Mouse (Mus musculus) limb, embryonic 15.5 days (tissue): ENCODE measurements at regions not wholly inside any gene's neighbourhood (a gene's known extent, or its start where the extent isn't known, plus 50 kb on each side); places are given as distances from the start of the nearest gene placed in this dataset.

Source experiments
- ATAC-seq: fragments of 200-750 bp; cut with Nextera tagmentation; 2 replicates; pipeline ENCODE4 v1.8.0; 2017; ENCODE audit warnings: low read depth, moderate TSS enrichment; ENCODE audit not compliant: insufficient number of reproducible peaks, low FRiP score, low TSS enrichment
- H3K27ac ChIP-seq: fragments of 300-500 bp; sonication (generic); 2 replicates; pipeline ENCODE4 v1.5.1; 2015; ENCODE audit warnings: moderate library complexity, mild to moderate bottlenecking, inconsistent platforms
- H3K27me3 ChIP-seq: fragments of 300-500 bp; sonication (generic); 2 replicates; pipeline ENCODE4 v1.6.1; 2015; ENCODE audit warnings: inconsistent platforms
- H3K36me3 ChIP-seq: fragments of 300-500 bp; sonication (generic); 2 replicates; pipeline ENCODE4 v1.6.1; 2015; ENCODE audit warnings: inconsistent platforms
- H3K4me1 ChIP-seq: fragments of 300-500 bp; sonication (generic); 2 replicates; pipeline ENCODE4 v1.6.1; 2015; ENCODE audit warnings: inconsistent platforms
- H3K4me2 ChIP-seq: fragments of 300-500 bp; sonication (generic); 2 replicates; pipeline ENCODE4 v1.6.1; 2015; ENCODE audit warnings: mild to moderate bottlenecking, inconsistent platforms
- H3K4me3 ChIP-seq: fragments of 300-500 bp; sonication (generic); 2 replicates; pipeline ENCODE4 v1.5.1; 2015; ENCODE audit warnings: mild to moderate bottlenecking, inconsistent platforms
- H3K9ac ChIP-seq: fragments of 300-500 bp; sonication (generic); 2 replicates; pipeline ENCODE4 v1.6.1; 2015; ENCODE audit warnings: inconsistent platforms
- H3K9me3 ChIP-seq: fragments of 300-500 bp; sonication (generic); 2 replicates; pipeline ENCODE4 v1.6.1; 2016; ENCODE audit warnings: inconsistent platforms
- WGBS: fragments of 180-500 bp; shearing (Covaris S2); methylation state at CpG from one replicate; pipeline ENCODE4 v1.1.7; 2015; 5-methylcytosine and 5-hydroxymethylcytosine counted together

DNA sequence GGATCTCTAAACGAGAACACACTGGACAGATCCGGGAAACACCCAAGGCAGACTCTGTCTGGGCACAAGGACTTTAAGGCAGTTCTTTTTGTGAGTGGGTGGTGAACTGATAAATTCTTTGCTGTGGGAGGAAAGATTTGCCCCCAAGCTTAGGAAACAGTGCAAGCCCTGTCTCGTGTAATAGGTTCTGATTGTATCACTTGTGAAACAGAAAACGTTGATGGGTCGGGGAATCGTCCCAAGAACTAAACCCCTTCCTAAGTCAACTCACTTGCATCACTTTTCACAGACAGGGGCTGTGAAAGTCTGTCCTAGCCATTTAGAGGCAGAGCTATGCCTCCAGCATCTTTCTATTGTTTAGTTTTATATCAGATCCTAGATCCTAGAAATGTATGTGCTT, 282.6 kb upstream of the Dach1 start:
- 64% methylated on average over 6 of the region's 6 CpGs for WGBS
- no peak overlapping the region for H3K9ac ChIP-seq
- ATAC-seq, result no peak
- no peaks in the 10 kb centered on the region for H3K4me1 ChIP-seq
- H3K27ac ChIP-seq, result no peak overlapping the region
- H3K27me3 ChIP-seq, result no peaks in the 10 kb centered on the region
- no peaks in the 10 kb centered on the region for H3K9me3 ChIP-seq
- no peak overlapping the region for H3K4me2 ChIP-seq
- no peak overlapping the region for H3K4me3 ChIP-seq
- H3K36me3 ChIP-seq, result no peaks in the 10 kb centered on the region

DNA sequence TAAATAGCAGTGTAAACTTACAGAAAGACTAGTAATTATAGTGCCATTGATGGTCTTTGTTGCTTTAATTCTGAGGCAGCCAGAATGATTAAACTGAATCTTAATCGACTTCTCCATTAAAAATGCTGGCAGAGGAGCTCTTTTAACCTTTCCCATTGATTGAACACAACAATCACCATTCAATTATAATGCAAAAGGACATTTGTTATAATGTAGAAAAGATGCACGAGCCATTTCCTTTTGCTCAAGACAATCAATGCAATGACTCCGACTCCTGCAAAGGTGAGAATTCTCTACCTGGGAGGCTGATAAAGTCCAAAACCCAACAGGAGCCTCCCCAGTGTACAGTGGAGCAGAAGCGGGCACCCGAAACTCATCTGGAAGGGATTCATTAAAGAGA, 280.0 kb upstream of the Dach1 start:
- H3K9me3 ChIP-seq, result no peaks in the 10 kb centered on the region
- H3K27ac ChIP-seq, result no peak overlapping the region
- no peaks in the 10 kb centered on the region for H3K4me1 ChIP-seq
- WGBS, result 63% methylated on average over 5 of the region's 5 CpGs
- H3K9ac ChIP-seq, result no peak overlapping the region
- no peak overlapping the region for H3K4me2 ChIP-seq
- no peak overlapping the region for H3K4me3 ChIP-seq
- H3K27me3 ChIP-seq, result no peaks in the 10 kb centered on the region
- H3K36me3 ChIP-seq, result no peaks in the 10 kb centered on the region
- ATAC-seq, result no peak

DNA sequence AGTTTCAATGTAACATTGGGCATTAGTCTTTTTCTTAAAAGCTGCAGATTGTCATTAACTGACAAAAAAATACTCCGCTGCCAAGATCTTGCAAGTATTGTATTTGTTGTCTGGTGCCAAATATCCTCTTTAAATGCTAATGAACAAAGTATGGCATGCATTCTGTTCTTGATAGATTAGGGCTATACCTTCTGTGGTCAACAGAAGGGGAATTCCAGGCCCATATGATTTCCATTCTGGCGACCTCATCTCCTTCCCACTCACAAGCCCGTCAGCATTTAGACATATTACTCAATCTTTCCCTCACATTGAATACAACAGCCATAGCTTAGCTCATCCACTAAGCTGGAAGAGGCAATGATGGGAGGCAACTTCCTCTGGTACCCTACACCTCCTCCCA, 272.8 kb upstream of the Dach1 start:
- no peak for ATAC-seq
- Histone ChIP-seq H3K4me1 (no peaks in the 10 kb centered on the region), H3K36me3 (no peaks in the 10 kb centered on the region), H3K9ac (no peak overlapping the region), H3K4me3 (no peak overlapping the region), H3K27ac (no peak overlapping the region), H3K27me3 (no peaks in the 10 kb centered on the region), H3K9me3 (no peaks in the 10 kb centered on the region), H3K4me2 (no peak overlapping the region)
- WGBS, result 76% methylated on average over 3 of the region's 3 CpGs

DNA sequence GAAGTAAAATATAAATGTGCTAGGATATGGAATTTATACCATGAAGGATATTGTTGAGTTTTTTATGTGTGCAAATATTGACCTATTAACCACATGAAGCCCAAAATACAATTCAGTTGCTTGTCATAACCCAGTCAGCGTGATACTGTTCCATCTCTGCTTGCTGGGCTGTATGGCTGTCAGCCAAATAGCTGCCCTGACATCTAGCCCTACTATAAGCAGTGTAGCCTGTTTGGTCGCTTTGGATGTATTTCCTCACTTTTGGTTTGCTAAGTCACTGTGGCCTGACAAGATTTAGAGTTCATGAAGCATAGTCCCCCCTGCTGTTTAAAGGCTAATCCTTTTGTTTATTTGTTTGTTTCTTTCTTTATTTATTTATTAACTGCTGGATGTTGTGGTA, 272.4 kb upstream of the Dach1 start:
- H3K4me2 ChIP-seq, result no peak overlapping the region
- ATAC-seq, result no peak
- no peak overlapping the region for H3K27ac ChIP-seq
- 63% methylated on average over 2 of the region's 2 CpGs for WGBS
- H3K4me1 ChIP-seq, result no peaks in the 10 kb centered on the region
- no peak overlapping the region for H3K9ac ChIP-seq
- no peaks in the 10 kb centered on the region for H3K27me3 ChIP-seq
- no peaks in the 10 kb centered on the region for H3K36me3 ChIP-seq
- H3K4me3 ChIP-seq, result no peak overlapping the region
- no peaks in the 10 kb centered on the region for H3K9me3 ChIP-seq

DNA sequence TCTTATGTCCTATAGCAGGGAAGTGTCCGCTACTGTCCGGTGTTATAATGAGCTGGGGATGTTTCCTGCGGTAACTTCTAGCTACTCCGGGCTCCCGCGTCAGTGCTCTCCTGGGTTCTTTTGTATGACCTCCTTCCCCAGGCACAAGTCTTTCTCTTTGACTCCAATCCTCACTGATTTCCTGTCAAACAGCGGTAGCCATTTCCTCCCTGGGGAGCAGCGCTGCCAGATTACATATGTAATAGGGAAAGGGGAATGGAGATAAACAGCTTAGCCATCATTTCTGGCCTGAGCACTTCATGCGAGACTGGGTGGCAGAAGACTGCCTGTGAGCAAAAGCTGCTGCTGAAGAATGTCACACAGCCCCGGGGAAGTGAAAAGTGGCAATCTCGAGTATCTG, 262.4 kb upstream of the Dach1 start:
- Histone ChIP-seq H3K36me3 (no peaks in the 10 kb centered on the region), H3K9me3 (no peaks in the 10 kb centered on the region), H3K4me1 (no peaks in the 10 kb centered on the region; the same call in 1 of the 2 replicates), H3K27me3 (no peaks in the 10 kb centered on the region), H3K4me2 (no peak overlapping the region), H3K27ac (no peak overlapping the region), H3K9ac (no peak overlapping the region), H3K4me3 (no peak overlapping the region)
- 57% methylated on average over 11 of the region's 11 CpGs for WGBS
- no peak for ATAC-seq

DNA sequence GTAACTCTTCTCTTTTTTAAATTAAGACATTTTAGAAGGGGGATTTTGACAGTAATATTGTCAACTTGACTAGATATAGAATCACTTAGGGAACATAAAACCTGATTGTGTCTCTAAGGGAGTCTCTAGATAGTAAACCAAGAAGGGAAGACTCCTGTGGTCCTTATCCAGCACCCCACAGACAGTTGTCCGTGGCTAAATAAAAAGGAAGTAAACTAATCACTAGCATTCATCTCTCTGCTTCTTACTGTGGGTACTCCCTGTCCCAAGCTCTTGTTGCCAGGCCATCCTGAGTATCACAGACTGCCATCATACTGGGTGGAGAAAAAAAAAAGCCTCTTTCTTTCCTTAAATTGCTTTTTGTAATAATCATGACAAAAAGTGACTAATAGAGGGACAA, 248.2 kb upstream of the Dach1 start:
- no peak for ATAC-seq
- Histone ChIP-seq H3K9ac (no peak overlapping the region), H3K36me3 (no peaks in the 10 kb centered on the region), H3K9me3 (no peaks in the 10 kb centered on the region), H3K27ac (no peak overlapping the region), H3K4me2 (no peak overlapping the region), H3K27me3 (no peaks in the 10 kb centered on the region), H3K4me3 (no peak overlapping the region), H3K4me1 (no peaks in the 10 kb centered on the region)
- WGBS, result 26% methylated on average over 1 of the region's 1 CpGs

DNA sequence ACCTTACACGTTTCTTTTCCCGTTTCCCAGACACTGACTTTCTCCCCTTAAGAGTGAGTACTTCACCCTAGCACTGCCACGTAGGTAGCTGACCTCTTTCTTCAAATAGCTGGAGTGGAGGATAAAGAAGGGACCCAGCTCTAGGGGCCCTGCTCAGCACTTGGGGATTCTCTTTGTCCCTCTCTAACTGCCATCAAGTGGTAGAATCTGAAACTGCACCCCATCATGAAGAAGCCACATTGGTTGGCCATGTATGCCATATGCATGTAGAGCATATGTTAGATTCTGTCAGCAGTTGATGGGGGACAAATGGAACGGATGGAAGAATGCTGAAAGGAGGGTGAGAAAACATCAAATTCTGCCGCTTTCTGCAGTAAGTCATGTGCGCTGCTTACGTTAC, 244.6 kb upstream of the Dach1 start:
- no peak for ATAC-seq
- 62% methylated on average over 7 of the region's 7 CpGs for WGBS
- no peak overlapping the region for H3K4me2 ChIP-seq

DNA sequence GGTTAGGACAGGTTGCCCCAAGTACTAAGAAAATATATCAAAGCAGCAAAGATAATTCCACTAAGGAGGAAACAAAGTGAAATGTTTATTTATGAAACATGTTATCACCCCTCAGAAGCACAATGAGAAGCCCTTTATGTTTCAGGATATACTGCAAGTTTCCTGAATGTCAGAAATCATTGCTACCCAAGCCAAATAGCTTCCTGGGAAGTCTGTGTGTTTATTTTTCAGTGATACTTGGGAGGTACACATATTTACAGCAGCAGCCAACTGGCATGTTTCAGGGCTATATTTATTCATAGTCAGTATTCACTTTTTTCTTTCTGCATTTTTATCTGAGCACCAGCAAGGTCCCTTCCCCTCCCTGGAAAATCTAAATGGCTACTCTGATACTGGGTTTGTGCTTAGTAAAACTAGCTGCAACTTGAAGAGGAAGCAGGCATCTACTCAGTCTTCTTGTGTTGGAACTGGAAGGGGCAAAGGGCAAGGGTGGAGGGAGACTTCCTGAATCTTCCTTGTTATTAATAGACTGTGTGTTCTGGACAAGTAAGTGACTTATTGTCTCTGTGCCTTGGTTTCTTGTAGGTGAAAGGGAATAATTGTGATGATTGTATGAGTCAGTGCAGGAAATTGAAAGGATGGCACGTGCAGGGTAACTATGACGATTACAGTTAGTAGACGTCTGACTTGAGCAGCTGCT, 236.5 kb upstream of the Dach1 start:
- H3K4me2 ChIP-seq, result no peak overlapping the region
- H3K9me3 ChIP-seq, result no peaks in the 10 kb centered on the region

More for the DNA sequence above, 244.6 kb upstream of the Dach1 start:
- H3K27me3 ChIP-seq, result no peaks in the 10 kb centered on the region
- no peak overlapping the region for H3K4me3 ChIP-seq
- no peak overlapping the region for H3K9ac ChIP-seq
- no peak overlapping the region for H3K27ac ChIP-seq
- no peaks in the 10 kb centered on the region for H3K4me1 ChIP-seq
- H3K36me3 ChIP-seq, result no peaks in the 10 kb centered on the region
- H3K9me3 ChIP-seq, result no peaks in the 10 kb centered on the region

DNA sequence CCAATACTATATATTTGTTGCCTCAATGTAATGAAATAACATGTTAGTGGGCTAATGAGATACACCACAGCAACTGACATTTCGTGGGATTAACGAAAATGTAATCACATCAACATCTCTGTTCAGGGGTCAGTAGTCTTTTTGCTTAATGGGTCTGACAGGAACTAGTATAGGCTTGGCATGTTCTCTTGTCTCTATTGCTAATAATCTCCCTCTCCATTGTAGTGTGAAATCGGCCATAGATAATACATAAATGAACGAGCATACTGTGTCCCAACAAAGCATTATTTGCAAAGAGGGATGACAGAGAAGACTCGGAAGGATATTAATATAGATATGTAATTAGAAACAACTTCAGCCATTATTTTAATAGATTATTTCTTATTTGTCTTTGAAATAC, 234.5 kb upstream of the Dach1 start:
- no peaks in the 10 kb centered on the region for H3K36me3 ChIP-seq
- WGBS, result 91% methylated on average over 5 of the region's 5 CpGs
- no peak overlapping the region for H3K9ac ChIP-seq
- no peaks in the 10 kb centered on the region for H3K4me1 ChIP-seq
- no peaks in the 10 kb centered on the region for H3K27me3 ChIP-seq
- H3K27ac ChIP-seq, result no peak overlapping the region
- H3K4me3 ChIP-seq, result no peak overlapping the region
- no peak overlapping the region for H3K4me2 ChIP-seq
- ATAC-seq, result no peak
- H3K9me3 ChIP-seq, result no peaks in the 10 kb centered on the region

More for the DNA sequence above, 236.5 kb upstream of the Dach1 start:
- no peak overlapping the region for H3K27ac ChIP-seq
- H3K9ac ChIP-seq, result no peak overlapping the region
- no peak overlapping the region for H3K4me3 ChIP-seq
- WGBS, result 76% methylated on average over 3 of the region's 3 CpGs
- H3K36me3 ChIP-seq, result no peaks in the 10 kb centered on the region
- no peaks in the 10 kb centered on the region for H3K4me1 ChIP-seq
- H3K27me3 ChIP-seq, result no peaks in the 10 kb centered on the region
- ATAC-seq, result no peak

DNA sequence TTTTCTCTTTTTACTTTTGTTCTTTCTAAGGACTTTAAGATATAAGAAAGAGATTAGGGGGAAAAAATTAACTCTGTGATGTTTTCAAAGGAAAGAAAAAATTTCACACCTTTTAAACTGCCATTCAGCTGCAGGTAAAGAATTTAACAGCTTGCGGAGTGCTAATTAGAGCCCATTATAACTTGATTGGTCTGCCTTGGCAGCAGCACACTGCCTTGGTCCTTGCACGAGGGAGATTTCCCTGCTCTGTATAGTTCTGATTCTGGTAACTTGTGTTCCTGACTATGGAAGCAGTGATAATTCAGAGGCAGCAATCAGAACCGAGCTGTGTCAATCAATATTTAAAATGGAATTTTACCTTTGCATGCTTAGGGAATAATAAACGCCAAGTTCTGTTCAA, 218.3 kb upstream of the Dach1 start:
- no peak overlapping the region for H3K4me3 ChIP-seq
- H3K36me3 ChIP-seq, result no peaks in the 10 kb centered on the region
- no peak overlapping the region for H3K4me2 ChIP-seq
- H3K9me3 ChIP-seq, result no peaks in the 10 kb centered on the region
- no peaks in the 10 kb centered on the region for H3K27me3 ChIP-seq
- H3K4me1 ChIP-seq, result no peaks in the 10 kb centered on the region
- no peak overlapping the region for H3K9ac ChIP-seq
- WGBS, result 36% methylated on average over 4 of the region's 4 CpGs
- ATAC-seq, result no peak
- no peak overlapping the region for H3K27ac ChIP-seq
